Mouse (Mus musculus) midbrain, embryonic 10.5 days (tissue): ENCODE measurements around the gene Slc9a5. TPM values are rescaled to one million over a fixed set of nuclear protein-coding genes. Genes with fewer than 3 reads are reported as not detected.

Experiments
- DNase-seq: peaks from one replicate; pipeline ENCODE4 v3.0.0-alpha.2; 2017; ENCODE audit warnings: low spot score
- H3K27ac ChIP-seq: fragments of 300-500 bp; sonication (generic); replicated peaks from 2 replicates; pipeline ENCODE4 v1.5.1; 2016; ENCODE audit warnings: mild to moderate bottlenecking
- H3K27me3 ChIP-seq: fragments of 300-500 bp; sonication (generic); 2 replicates; pipeline ENCODE4 v1.6.1; 2016; ENCODE audit warnings: low read depth, mild to moderate bottlenecking; ENCODE audit not compliant: poor library complexity, severe bottlenecking
- H3K36me3 ChIP-seq: fragments of 300-500 bp; sonication (generic); 2 replicates; pipeline ENCODE4 v1.6.1; 2016; ENCODE audit warnings: mild to moderate bottlenecking, moderate library complexity
- H3K4me1 ChIP-seq: fragments of 300-500 bp; sonication (generic); 2 replicates; pipeline ENCODE4 v1.6.1; 2016
- H3K4me3 ChIP-seq: fragments of 300-500 bp; sonication (generic); 2 replicates; pipeline ENCODE4 v1.5.1; 2016; ENCODE audit warnings: mild to moderate bottlenecking, moderate library complexity
- H3K9me3 ChIP-seq: fragments of 300-500 bp; sonication (generic); replicated peaks from 2 replicates; pipeline ENCODE4 v1.6.1; 2016; ENCODE audit warnings: mild to moderate bottlenecking
- WGBS: fragments of 180-500 bp; shearing (Covaris S2); methylation state at CpG from one replicate; pipeline ENCODE4 v1.1.7; 2016; 5-methylcytosine and 5-hydroxymethylcytosine counted together
- microRNA counts: library from miRNA; unstranded; fragments of <30 nt; microRNA quantifications from one replicate; lab custom pipeline; 2017
- microRNA-seq: library from miRNA; unstranded; fragments of <30 nt; microRNA quantifications from one replicate; pipeline ENCODE4, GENCODE M21; 2017
- polyA plus RNA-seq: library from polyadenylated mRNA; unstranded; fragments of >200 nt; fragmentation: Nextera tagmentation; extraction: Ambion mirVana; gene quantifications from 2 replicates; pipeline ENCODE4 v1.2.1, GENCODE M21; 2016

Slc9a5 gene
- polyA plus RNA-seq, 1 experiment from 2014 or later: 4.1 TPM

DNA sequence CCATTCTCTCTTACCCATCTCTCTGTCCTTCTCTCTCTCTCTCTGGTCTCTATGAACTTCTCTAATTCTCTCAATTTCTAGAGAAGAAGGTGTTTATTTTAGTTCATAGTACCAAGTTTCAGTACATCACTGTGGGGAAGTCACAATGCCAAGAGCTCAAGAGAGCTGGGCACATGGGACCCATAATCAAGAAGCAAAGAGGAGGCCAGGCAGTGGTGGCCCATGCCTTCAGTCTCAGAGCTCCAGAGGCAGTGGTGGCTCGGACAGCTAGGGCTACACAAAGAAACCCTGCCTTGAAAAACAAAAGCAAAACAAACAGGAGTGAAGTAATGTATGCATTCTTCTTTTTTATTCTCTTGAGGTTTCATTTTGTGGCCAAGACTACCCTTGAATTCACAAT is 55.9 kb downstream of the Slc9a5 start:
- WGBS: 46% methylated on average over 1 of the region's 1 CpGs
- Histone ChIP-seq H3K36me3 (no peaks in the 10 kb centered on the region), H3K27me3 (no peaks in the 10 kb centered on the region), H3K4me1 (peaks cover 14% of the 10 kb centered on the region), H3K4me3 (no peak overlapping the region), H3K9me3 (no peaks in the 10 kb centered on the region; the same call in 1 of the 2 replicates), H3K27ac (no peak overlapping the region)
- DNase-seq: no peak

DNA sequence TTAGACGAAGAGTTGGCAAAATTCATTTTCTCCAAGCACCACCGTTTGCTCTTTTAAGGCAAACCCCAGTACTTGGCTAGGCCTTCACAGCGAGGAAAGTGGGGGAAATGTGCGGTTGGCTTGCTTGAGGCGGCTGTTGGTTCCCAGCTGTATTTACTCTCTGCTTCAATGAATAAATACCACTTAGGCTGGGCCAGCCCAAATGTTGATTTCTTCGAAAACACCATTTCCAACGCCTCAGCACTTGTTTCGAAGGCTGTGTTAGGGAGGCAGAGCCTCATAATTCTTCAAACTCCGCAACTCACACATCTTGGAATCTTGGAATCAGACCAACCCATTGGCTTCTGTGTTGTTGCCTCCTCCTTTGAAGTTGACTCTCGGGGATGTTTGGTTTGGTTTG is 57.8 kb downstream of the Slc9a5 start:
- Histone ChIP-seq H3K4me1 (peaks cover 6% of the 10 kb centered on the region), H3K9me3 (no peaks in the 10 kb centered on the region), H3K27me3 (no peaks in the 10 kb centered on the region; the same call in 1 of the 2 replicates), H3K4me3 (no peak overlapping the region), H3K27ac (no peak overlapping the region), H3K36me3 (no peaks in the 10 kb centered on the region)
- DNase-seq: no peak
- 83% methylated on average over 10 of the region's 10 CpGs for WGBS

DNA sequence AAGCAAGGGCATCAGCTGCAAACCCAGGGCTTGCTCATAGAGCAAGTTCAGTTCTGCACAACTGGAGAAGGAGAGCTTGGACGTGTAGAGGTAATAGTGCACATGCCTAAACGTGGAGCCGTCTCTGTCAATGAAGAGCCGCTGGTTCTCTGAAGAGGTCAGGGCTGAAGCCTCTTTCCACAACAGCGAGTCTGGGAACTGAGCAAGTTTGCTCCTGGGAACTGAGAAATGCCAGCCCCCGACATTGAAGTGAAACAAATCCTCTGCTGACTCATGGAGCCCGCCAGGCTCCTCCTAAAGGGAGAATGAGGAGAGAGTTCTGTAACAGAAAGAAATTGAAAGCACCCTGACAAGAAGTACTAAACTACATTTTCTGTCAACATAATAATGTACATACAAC is 59.7 kb downstream of the Slc9a5 start:
- H3K27ac ChIP-seq: no peak overlapping the region
- no peak overlapping the region for H3K4me3 ChIP-seq
- peaks cover 13% of the 10 kb centered on the region for H3K27me3 ChIP-seq
- H3K9me3 ChIP-seq: no peaks in the 10 kb centered on the region
- WGBS: 69% methylated on average over 7 of the region's 7 CpGs
- no peak for DNase-seq
- no peaks in the 10 kb centered on the region for H3K36me3 ChIP-seq
- peaks cover 5% of the 10 kb centered on the region for H3K4me1 ChIP-seq

DNA sequence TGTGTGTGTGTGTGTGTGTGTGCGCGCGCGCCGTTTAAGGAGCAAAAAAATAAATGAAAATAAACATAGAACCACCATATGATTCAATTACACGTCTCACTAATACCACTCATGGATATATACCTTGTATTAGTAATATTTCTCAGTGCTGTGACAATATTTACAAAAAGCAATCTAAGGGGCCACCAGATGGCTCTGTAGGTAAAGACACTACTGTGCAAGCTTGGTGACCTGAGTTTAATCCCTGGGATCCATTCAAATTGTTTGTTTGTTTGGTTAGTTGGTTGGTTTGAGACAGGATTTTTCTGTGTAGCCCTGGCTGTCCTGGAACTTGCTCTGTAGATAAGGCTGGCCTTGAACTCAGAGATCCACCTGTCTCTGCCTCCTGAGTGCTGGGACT is 61.3 kb downstream of the Slc9a5 start:
- peaks cover 13% of the 10 kb centered on the region for H3K4me1 ChIP-seq
- H3K4me3 ChIP-seq: no peak overlapping the region
- H3K27ac ChIP-seq: no peak overlapping the region
- H3K36me3 ChIP-seq: no peaks in the 10 kb centered on the region
- peaks cover 29% of the 10 kb centered on the region for H3K27me3 ChIP-seq
- no peaks in the 10 kb centered on the region for H3K9me3 ChIP-seq
- 95% methylated on average over 6 of the region's 6 CpGs for WGBS
- no peak for DNase-seq

DNA sequence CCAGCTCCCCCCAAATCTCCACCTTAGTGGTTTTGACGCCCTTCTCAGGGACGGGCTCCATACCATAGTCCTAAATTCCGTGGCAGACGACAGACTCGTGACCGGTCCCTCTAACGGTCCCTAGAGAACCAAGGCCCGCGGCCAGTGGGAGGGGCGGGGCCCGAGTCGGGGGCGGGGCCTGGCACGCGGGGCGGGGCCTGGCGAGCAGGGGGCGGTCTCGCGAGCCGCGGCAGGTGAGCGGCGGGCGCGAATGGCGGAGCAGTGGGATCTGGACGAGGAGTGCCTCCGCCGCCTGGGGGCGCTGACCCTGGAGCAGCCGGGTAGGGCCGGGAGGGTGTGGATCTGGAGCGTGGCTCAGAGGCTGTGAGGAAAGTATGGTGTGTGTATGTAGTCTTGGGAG is 64.7 kb downstream of the Slc9a5 start, which contains the start of the genes Kctd19 and Lrrc36:
Kctd19 (minus strand) TSS at position 112 of the 400 bp plus-strand sequence.
Lrrc36 (plus strand) TSS at position 181 of the 400 bp plus-strand sequence.
- Histone ChIP-seq H3K27me3 (peaks cover 37% of the 10 kb centered on the region), H3K4me1 (peaks cover 13% of the 10 kb centered on the region), H3K9me3 (no peaks in the 10 kb centered on the region), H3K4me3 (peak within 1 kb of the TSS; percentile 51), H3K27ac (peak within 1 kb of the TSS; percentile 47; the same call in 1 of the 2 replicates), H3K36me3 (no peaks in the 10 kb centered on the region)
- WGBS: 2% methylated on average over 34 of the region's 34 CpGs
- peak; percentile 76 for DNase-seq

DNA sequence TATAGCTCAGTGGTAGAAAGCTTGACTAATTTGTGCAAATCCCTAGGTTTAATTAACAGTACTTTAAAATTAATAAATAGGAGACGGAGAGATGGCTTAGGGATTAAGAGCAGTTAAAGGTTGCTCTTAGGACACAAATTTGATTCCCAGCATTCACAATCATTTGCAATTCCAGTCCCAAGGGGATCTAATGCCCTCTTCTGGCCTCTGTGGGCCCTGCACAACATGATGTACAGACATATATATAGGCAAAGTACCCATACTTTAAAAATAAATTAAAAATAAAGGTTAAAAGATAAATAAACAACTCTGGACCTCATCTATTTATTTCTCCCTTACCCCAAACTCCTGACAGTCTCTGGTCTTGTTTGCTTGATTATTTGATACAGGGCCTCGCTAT is 70.3 kb downstream of the Slc9a5 start:
- Histone ChIP-seq H3K4me1 (peaks cover 1% of the 10 kb centered on the region), H3K27ac (no peak overlapping the region), H3K27me3 (peaks cover 17% of the 10 kb centered on the region), H3K4me3 (no peak overlapping the region), H3K36me3 (no peaks in the 10 kb centered on the region), H3K9me3 (no peaks in the 10 kb centered on the region)
- DNase-seq: no peak
- 80% methylated on average over 2 of the region's 2 CpGs for WGBS

MicroRNA genes within 50 kb of the gene (microRNA counts, 519-probe panel; counts per million panel counts)
- microRNA mmu-miR-328 (lab: Ali Mortazavi, UCI): 2,695 counts per million, percentile 8 among the panel's probes with 10 or more counts

Small RNAs within 50 kb of the gene (microRNA-seq; reads per million reads assigned to microRNA genes)
- gene Gm27320: not detected
- 191 reads per million, percentile 59 among the genes with 10 or more reads in this experiment for gene Mir328

Other genes with a start within 250 kb of the Slc9a5 start
- not detected in 2 replicates for gene Ces4a, start 217.0 kb upstream of the Slc9a5 start, polyA plus RNA-seq
- 41.8 and 46.7 TPM in 2 replicates for gene Cbfb, start 178.2 kb upstream of the Slc9a5 start, polyA plus RNA-seq
- gene D230025D16Rik, start 123.7 kb upstream of the Slc9a5 start, polyA plus RNA-seq: 27.1 and 28.5 TPM in 2 replicates
- 2.4 and 4.2 TPM in 2 replicates for gene B3gnt9, start 93.7 kb upstream of the Slc9a5 start, polyA plus RNA-seq
- 13.6 and 14.6 TPM in 2 replicates for gene Tradd, start 84.2 kb upstream of the Slc9a5 start, polyA plus RNA-seq
- gene Fbxl8, start 84.2 kb upstream of the Slc9a5 start, polyA plus RNA-seq: 0.64 and 0.72 TPM in 2 replicates
- gene Hsf4, start 79.0 kb upstream of the Slc9a5 start, polyA plus RNA-seq: 0.10 TPM in 1 of 2 replicates, not detected in the other
- 1.4 and 2.3 TPM in 2 replicates for gene Nol3, start 72.7 kb upstream of the Slc9a5 start, polyA plus RNA-seq
- gene 4931428F04Rik, start 59.0 kb upstream of the Slc9a5 start, polyA plus RNA-seq: 26.4 and 36.8 TPM in 2 replicates
- gene Exoc3l, start 52.7 kb upstream of the Slc9a5 start, polyA plus RNA-seq: 10.2 and 11.4 TPM in 2 replicates
- gene E2f4, start 51.2 kb upstream of the Slc9a5 start, polyA plus RNA-seq: 117 and 124 TPM in 2 replicates
- gene Elmo3, start 43.2 kb upstream of the Slc9a5 start, polyA plus RNA-seq: 1.3 and 1.5 TPM in 2 replicates
- 1.2 and 1.7 TPM in 2 replicates for gene Lrrc29, start 22.6 kb upstream of the Slc9a5 start, polyA plus RNA-seq
- gene Tmem208, start 22.5 kb upstream of the Slc9a5 start, polyA plus RNA-seq: 105 and 106 TPM in 2 replicates
- 1.9 and 2.2 TPM in 2 replicates for gene Fhod1, start 890 bp upstream of the Slc9a5 start, polyA plus RNA-seq
- gene Plekhg4, start 24.4 kb downstream of the Slc9a5 start, polyA plus RNA-seq: 0.49 and 0.51 TPM in 2 replicates
- 0.07 TPM in 1 of 2 replicates, not detected in the other for gene Kctd19, start 64.7 kb downstream of the Slc9a5 start, polyA plus RNA-seq
- 2.6 and 3.7 TPM in 2 replicates for gene Lrrc36, start 64.7 kb downstream of the Slc9a5 start, polyA plus RNA-seq
- gene Tppp3, start 122.7 kb downstream of the Slc9a5 start, polyA plus RNA-seq: 94.4 and 100.0 TPM in 2 replicates
- 18.6 and 24.0 TPM in 2 replicates for gene Zdhhc1, start 148.1 kb downstream of the Slc9a5 start, polyA plus RNA-seq
- 28.8 and 30.2 TPM in 2 replicates for gene Hsd11b2, start 169.9 kb downstream of the Slc9a5 start, polyA plus RNA-seq
- gene Atp6v0d1, start 217.2 kb downstream of the Slc9a5 start, polyA plus RNA-seq: 85.4 and 101 TPM in 2 replicates